Mouse (Mus musculus): Measurements from ENCODE around the gene Gm20815. TPM values are rescaled to one million over a fixed set of nuclear protein-coding genes. Genes with fewer than 3 reads are reported as not detected.
"Not testable (repeated sequence)": the region's sequence is repeated elsewhere in the genome, so short reads cannot be mapped to it uniquely, and the experiment has no call there.

The Gm20815 gene
- polyA plus RNA-seq (2015; fragmentation: Nextera tagmentation; extraction: Ambion mirVana), result not detected in 2 replicates

- not testable (repeated sequence) for H3K4me3 ChIP-seq (replicated peaks); H3K4me2 ChIP-seq; ATAC-seq (ENCODE audit: low FRiP score); H3K9ac ChIP-seq (replicated peaks); H3K27ac ChIP-seq (replicated peaks); H3K27me3 ChIP-seq (replicated peaks); H3K36me3 ChIP-seq; H3K4me1 ChIP-seq; H3K9me3 ChIP-seq (replicated peaks)
- no CpG with 5 or more reads among the region's 4 CpGs for WGBS
Observed at GRCm38 (mm10) chrY:8835069-8835468, at the start of gene Gm20815. TSS of gene Gm20815 (minus strand) at chrY:8835169.
